Mouse (Mus musculus): ENCODE results near the gene Gm27029.
"Not testable (repeated sequence)": the region's sequence is repeated elsewhere in the genome, so short reads cannot be mapped to it uniquely, and the experiment has no call there.

The Gm27029 gene

GRCm38 (mm10) chr11:101424105-101424851 is at the start of gene Gm27029:
Gene Gm27029, minus strand, starts transcription at chr11:101424796.
- no peak for ATAC-seq (ENCODE audit: insufficient number of reproducible peaks, low FRiP score, low TSS enrichment)

- no peak for ATAC-seq (ENCODE audit: insufficient number of reproducible peaks, low FRiP score, low TSS enrichment)
Measured at GRCm38 (mm10) chr11:101474298-101474697, 49.7 kb upstream of the Gm27029 start.

GRCm38 (mm10) chr11:101473686-101474085 is 49.1 kb upstream of the Gm27029 start:
- not testable (repeated sequence) for ATAC-seq (ENCODE audit: insufficient number of reproducible peaks, low FRiP score, low TSS enrichment)

GRCm38 (mm10) chr11:101472336-101472735 is 47.7 kb upstream of the Gm27029 start:
- no peak for ATAC-seq (ENCODE audit: insufficient number of reproducible peaks, low FRiP score, low TSS enrichment)

GRCm38 (mm10) chr11:101471926-101472325 is 47.3 kb upstream of the Gm27029 start:
- ATAC-seq (ENCODE audit: insufficient number of reproducible peaks, low FRiP score, low TSS enrichment) = no peak

- ATAC-seq (ENCODE audit: insufficient number of reproducible peaks, low FRiP score, low TSS enrichment) = no peak
Measured at GRCm38 (mm10) chr11:101470206-101470605, 45.6 kb upstream of the Gm27029 start.

GRCm38 (mm10) chr11:101469155-101469554 is 44.6 kb upstream of the Gm27029 start:
- no peak for ATAC-seq (ENCODE audit: insufficient number of reproducible peaks, low FRiP score, low TSS enrichment)

- ATAC-seq (ENCODE audit: insufficient number of reproducible peaks, low FRiP score, low TSS enrichment) = no peak
Measured at GRCm38 (mm10) chr11:101468731-101469130, 44.1 kb upstream of the Gm27029 start.

- ATAC-seq (ENCODE audit: insufficient number of reproducible peaks, low FRiP score, low TSS enrichment) = no peak
Measured at GRCm38 (mm10) chr11:101468263-101468688, 43.7 kb upstream of the Gm27029 start.

- ATAC-seq (ENCODE audit: insufficient number of reproducible peaks, low FRiP score, low TSS enrichment) = 0 out of 2 replicates have a peak, but pooled peaks have one; percentile 26
Measured at GRCm38 (mm10) chr11:101467477-101468262, 43.1 kb upstream of the Gm27029 start.

- not testable (repeated sequence) for ATAC-seq (ENCODE audit: insufficient number of reproducible peaks, low FRiP score, low TSS enrichment)
Measured at GRCm38 (mm10) chr11:101466552-101466950, 42.0 kb upstream of the Gm27029 start.

GRCm38 (mm10) chr11:101465869-101466551 is 41.4 kb upstream of the Gm27029 start, which contains the start of gene Vat1:
Gene Vat1, minus strand, starts transcription at chr11:101466230.
- ATAC-seq (ENCODE audit: insufficient number of reproducible peaks, low FRiP score, low TSS enrichment) = no peak

GRCm38 (mm10) chr11:101465101-101465868 is 40.7 kb upstream of the Gm27029 start:
- no peak for ATAC-seq (ENCODE audit: insufficient number of reproducible peaks, low FRiP score, low TSS enrichment)

GRCm38 (mm10) chr11:101464211-101465100 is 39.9 kb upstream of the Gm27029 start, which contains the start of gene Rnd2:
Gene Rnd2, plus strand, starts transcription at chr11:101464999.
- ATAC-seq (ENCODE audit: insufficient number of reproducible peaks, low FRiP score, low TSS enrichment) = no peak

- no peak for ATAC-seq (ENCODE audit: insufficient number of reproducible peaks, low FRiP score, low TSS enrichment)
Measured at GRCm38 (mm10) chr11:101462583-101463440, 38.2 kb upstream of the Gm27029 start.

GRCm38 (mm10) chr11:101462141-101462540 is 37.5 kb upstream of the Gm27029 start:
- no peak for ATAC-seq (ENCODE audit: insufficient number of reproducible peaks, low FRiP score, low TSS enrichment)

GRCm38 (mm10) chr11:101460321-101460720 is 35.7 kb upstream of the Gm27029 start:
- no peak for ATAC-seq (ENCODE audit: insufficient number of reproducible peaks, low FRiP score, low TSS enrichment)

GRCm38 (mm10) chr11:101459716-101460115 is 35.1 kb upstream of the Gm27029 start:
- no peak for ATAC-seq (ENCODE audit: insufficient number of reproducible peaks, low FRiP score, low TSS enrichment)
